Mouse (Mus musculus) forebrain, embryonic 11.5 days (tissue): ENCODE measurements at regions not wholly inside any gene's neighbourhood (a gene's known extent, or its start where the extent isn't known, plus 50 kb on each side); places are given as distances from the start of the nearest gene placed in this dataset.

Experiments used
- ATAC-seq: fragments of 200-750 bp; cut with Nextera tagmentation; replicated peaks from 2 replicates; pipeline ENCODE4 v1.8.0; 2017; ENCODE audit warnings: moderate TSS enrichment; ENCODE audit not compliant: low FRiP score
- DNase-seq: peaks from one replicate; pipeline ENCODE4 v3.0.0-alpha.2; 2017; ENCODE audit warnings: low spot score
- H3K27ac ChIP-seq: fragments of 300-500 bp; sonication (generic); 2 replicates; pipeline ENCODE4 v1.5.1; 2014; ENCODE audit warnings: low read depth, low read length
- H3K27me3 ChIP-seq: fragments of 300-500 bp; sonication (generic); 2 replicates; pipeline ENCODE4 v1.6.1; 2014; ENCODE audit warnings: mild to moderate bottlenecking, low read length, mixed read lengths; ENCODE audit not compliant: control insufficient read depth, insufficient read depth
- H3K36me3 ChIP-seq: fragments of 300-500 bp; sonication (generic); 2 replicates; pipeline ENCODE4 v1.6.1; 2014; ENCODE audit warnings: mild to moderate bottlenecking, low read length, moderate library complexity, mixed read lengths; ENCODE audit not compliant: control insufficient read depth, insufficient read depth
- H3K4me1 ChIP-seq: fragments of 300-500 bp; sonication (generic); replicated peaks from 2 replicates; pipeline ENCODE4 v1.6.1; 2014; ENCODE audit warnings: low read length, mixed read lengths; ENCODE audit not compliant: control insufficient read depth, insufficient read depth
- H3K4me2 ChIP-seq: fragments of 300-500 bp; sonication (generic); 2 replicates; pipeline ENCODE4 v1.6.1; 2014; ENCODE audit warnings: low read depth, mild to moderate bottlenecking, low read length, moderate library complexity, mixed read lengths; ENCODE audit not compliant: severe bottlenecking
- H3K4me3 ChIP-seq: fragments of 300-500 bp; sonication (generic); 2 replicates; pipeline ENCODE4 v1.5.1; 2014; ENCODE audit warnings: low read depth, low read length
- H3K9ac ChIP-seq: fragments of 300-500 bp; sonication (generic); 2 replicates; pipeline ENCODE4 v1.6.1; 2014; ENCODE audit warnings: low read length
- H3K9me3 ChIP-seq: fragments of 300-500 bp; sonication (generic); 2 replicates; pipeline ENCODE4 v1.6.1; 2016; ENCODE audit warnings: low read length, mixed read lengths; ENCODE audit not compliant: control insufficient read depth
- WGBS: fragments of 180-500 bp; shearing (Covaris S2); extraction: QIAGEN DNeasy Blood & Tissue Kit; methylation state at CpG from one replicate; pipeline ENCODE4 v1.1.7; 2014; 5-methylcytosine and 5-hydroxymethylcytosine counted together

- ATAC-seq = no peak
- Histone ChIP-seq H3K36me3 (no peaks in the 10 kb centered on the region), H3K9me3 (no peaks in the 10 kb centered on the region), H3K9ac (no peak overlapping the region), H3K27me3 (no peaks in the 10 kb centered on the region), H3K4me1 (no peaks in the 10 kb centered on the region), H3K27ac (no peak overlapping the region), H3K4me3 (no peak overlapping the region), H3K4me2 (no peak overlapping the region)
- 86% methylated on average over 3 of the region's 3 CpGs for WGBS
- DNase-seq = no peak
Observed at GRCm38 (mm10) chr10:56545989-56546388, 168.9 kb downstream of the Gja1 start.

GRCm38 (mm10) chr10:56546824-56547223, 169.7 kb downstream of the Gja1 start:
- peak; percentile 76 for ATAC-seq
- no peak overlapping the region for H3K4me2 ChIP-seq

GRCm38 (mm10) chr10:56547825-56548224, 170.7 kb downstream of the Gja1 start:
- no peak overlapping the region for H3K4me2 ChIP-seq
- WGBS = 88% methylated on average over 3 of the region's 4 CpGs

More at GRCm38 (mm10) chr10:56546824-56547223, 169.7 kb downstream of the Gja1 start:
- no peak overlapping the region for H3K27ac ChIP-seq
- H3K4me1 ChIP-seq = no peaks in the 10 kb centered on the region
- H3K27me3 ChIP-seq = no peaks in the 10 kb centered on the region
- H3K4me3 ChIP-seq = no peak overlapping the region
- 48% methylated on average over 2 of the region's 2 CpGs for WGBS
- no peak overlapping the region for H3K9ac ChIP-seq
- no peak for DNase-seq
- H3K9me3 ChIP-seq = no peaks in the 10 kb centered on the region
- no peaks in the 10 kb centered on the region for H3K36me3 ChIP-seq

GRCm38 (mm10) chr10:56566836-56567442, 189.8 kb downstream of the Gja1 start:
- Histone ChIP-seq H3K27me3 (no peaks in the 10 kb centered on the region), H3K27ac (no peak overlapping the region), H3K4me3 (no peak overlapping the region), H3K9ac (no peak overlapping the region), H3K4me2 (no peak overlapping the region), H3K4me1 (no peaks in the 10 kb centered on the region), H3K9me3 (no peaks in the 10 kb centered on the region), H3K36me3 (no peaks in the 10 kb centered on the region)
- WGBS = 93% methylated on average over 12 of the region's 12 CpGs
- ATAC-seq (no peak), DNase-seq (no peak)

More at GRCm38 (mm10) chr10:56547825-56548224, 170.7 kb downstream of the Gja1 start:
- H3K9me3 ChIP-seq = no peaks in the 10 kb centered on the region
- no peak overlapping the region for H3K27ac ChIP-seq
- H3K9ac ChIP-seq = no peak overlapping the region
- no peaks in the 10 kb centered on the region for H3K27me3 ChIP-seq
- DNase-seq = no peak
- ATAC-seq = no peak
- H3K4me3 ChIP-seq = no peak overlapping the region
- H3K36me3 ChIP-seq = no peaks in the 10 kb centered on the region
- no peaks in the 10 kb centered on the region for H3K4me1 ChIP-seq

GRCm38 (mm10) chr10:56582065-56582464, 204.9 kb downstream of the Gja1 start:
- Histone ChIP-seq H3K4me1 (no peaks in the 10 kb centered on the region), H3K4me3 (no peak overlapping the region), H3K9me3 (no peaks in the 10 kb centered on the region), H3K27ac (no peak overlapping the region), H3K27me3 (no peaks in the 10 kb centered on the region), H3K9ac (no peak overlapping the region), H3K36me3 (no peaks in the 10 kb centered on the region), H3K4me2 (no peak overlapping the region)
- 58% methylated on average over 6 of the region's 6 CpGs for WGBS
- ATAC-seq (no peak), DNase-seq (no peak)

- Histone ChIP-seq H3K9ac (no peak overlapping the region), H3K4me1 (no peaks in the 10 kb centered on the region), H3K36me3 (no peaks in the 10 kb centered on the region), H3K4me2 (no peak overlapping the region), H3K27ac (no peak overlapping the region), H3K27me3 (no peaks in the 10 kb centered on the region), H3K9me3 (no peaks in the 10 kb centered on the region), H3K4me3 (no peak overlapping the region)
- 56% methylated on average over 2 of the region's 2 CpGs for WGBS
- ATAC-seq = no peak
- no peak for DNase-seq
Observed at GRCm38 (mm10) chr10:56587205-56587604, 210.1 kb downstream of the Gja1 start.

- Histone ChIP-seq H3K4me1 (no peaks in the 10 kb centered on the region), H3K4me3 (no peak overlapping the region), H3K27me3 (no peaks in the 10 kb centered on the region), H3K27ac (no peak overlapping the region), H3K4me2 (no peak overlapping the region), H3K9ac (no peak overlapping the region), H3K9me3 (no peaks in the 10 kb centered on the region), H3K36me3 (no peaks in the 10 kb centered on the region)
- ATAC-seq = no peak
- 82% methylated on average over 5 of the region's 5 CpGs for WGBS
- no peak for DNase-seq
Observed at GRCm38 (mm10) chr10:56597382-56597781, 220.3 kb downstream of the Gja1 start.

GRCm38 (mm10) chr10:56598191-56598590, 221.1 kb downstream of the Gja1 start:
- H3K36me3 ChIP-seq = no peaks in the 10 kb centered on the region
- ATAC-seq = no peak
- 91% methylated on average over 3 of the region's 3 CpGs for WGBS
- no peaks in the 10 kb centered on the region for H3K27me3 ChIP-seq
- H3K9ac ChIP-seq = no peak overlapping the region
- no peak overlapping the region for H3K27ac ChIP-seq
- no peak for DNase-seq
- no peaks in the 10 kb centered on the region for H3K9me3 ChIP-seq
- H3K4me1 ChIP-seq = no peaks in the 10 kb centered on the region
- no peak overlapping the region for H3K4me2 ChIP-seq
- H3K4me3 ChIP-seq = no peak overlapping the region

- H3K4me1 ChIP-seq = no peaks in the 10 kb centered on the region
- H3K9me3 ChIP-seq = no peaks in the 10 kb centered on the region
- no peak overlapping the region for H3K4me2 ChIP-seq
- ATAC-seq (no peak), DNase-seq (no peak)
- H3K27me3 ChIP-seq = no peaks in the 10 kb centered on the region
- no peak overlapping the region for H3K4me3 ChIP-seq
- no peaks in the 10 kb centered on the region for H3K36me3 ChIP-seq
- H3K9ac ChIP-seq = no peak overlapping the region
- no peak overlapping the region for H3K27ac ChIP-seq
- 74% methylated on average over 4 of the region's 4 CpGs for WGBS
Observed at GRCm38 (mm10) chr10:56599923-56600322, 222.8 kb downstream of the Gja1 start.
